Mouse (Mus musculus) spleen, adult 2 months (tissue): Measurements from ENCODE around the gene Dnajc6. TPM values are rescaled to one million over a fixed set of nuclear protein-coding genes. Genes with fewer than 3 reads are reported as not detected.

Experiments
- DNase-seq, 2 experiments: peaks; one replicate each; pipeline versions ENCODE4 v3.0.0 to v3.0.0-alpha.2; 2012 to 2021; ENCODE audit warnings: low spot score in 2 of 2, low read depth in 1 of 2
- H3K27ac ChIP-seq: fragments of 200-500 bp; 2 replicates; pipeline ENCODE4 v1.5.1; 2012; ENCODE audit warnings: low read length, inconsistent platforms; ENCODE audit not compliant: insufficient read depth
- H3K27me3 ChIP-seq: fragments of 200-500 bp; 2 replicates; pipeline ENCODE4 v1.6.1; 2012; ENCODE audit warnings: mild to moderate bottlenecking, moderate library complexity, low read length, inconsistent platforms; ENCODE audit not compliant: control insufficient read depth, insufficient read depth
- H3K36me3 ChIP-seq: fragments of 200-500 bp; 2 replicates; pipeline ENCODE4 v1.6.1; 2012; ENCODE audit warnings: mild to moderate bottlenecking, low read length, inconsistent platforms; ENCODE audit not compliant: control insufficient read depth, insufficient read depth
- H3K4me1 ChIP-seq: fragments of 200-500 bp; 2 replicates; pipeline ENCODE4 v1.6.1; 2011; ENCODE audit warnings: inconsistent platforms; ENCODE audit not compliant: control insufficient read depth, insufficient read depth, insufficient read length
- H3K4me3 ChIP-seq: fragments of 200-500 bp; 2 replicates; pipeline ENCODE4 v1.5.1; 2011; ENCODE audit warnings: mild to moderate bottlenecking, inconsistent platforms; ENCODE audit not compliant: insufficient read depth, insufficient read length; ENCODE audit errors: extremely low read depth
- CTCF ChIP-seq: fragments of 200-500 bp; IDR thresholded peaks from 2 replicates; pipeline ENCODE4 v1.5.1; 2011; ENCODE audit warnings: mild to moderate bottlenecking, inconsistent platforms; ENCODE audit not compliant: insufficient read depth, insufficient read length, insufficient replicate concordance; ENCODE audit errors: extremely low read depth
- POLR2A ChIP-seq: fragments of 200-500 bp; IDR thresholded peaks from 2 replicates; pipeline ENCODE4 v1.6.1; 2011; ENCODE audit warnings: low read depth, low read length, inconsistent platforms
- WGBS: fragments of 180-500 bp; shearing (Covaris S2); methylation state at CpG from one replicate; pipeline ENCODE4 v1.1.7; 2018; 5-methylcytosine and 5-hydroxymethylcytosine counted together
- polyA plus RNA-seq: library from polyadenylated mRNA; depleted of rRNA; stranded (reverse); fragments of >200 nt; gene quantifications from 2 replicates; pipeline ENCODE4 v1.2.3, GENCODE M21; 2012

Dnajc6 gene
- polyA plus RNA-seq, 1 experiment: 1.6 TPM

- no peak overlapping the region for H3K4me3 ChIP-seq
- H3K27me3 ChIP-seq: no peaks in the 10 kb centered on the region
- DNase-seq: no peak
- TF ChIP-seq CTCF: no peak
- TF ChIP-seq POLR2A: no peak
- H3K4me1 ChIP-seq: no peaks in the 10 kb centered on the region
- 90% methylated on average over 5 of the region's 5 CpGs for WGBS
- no peaks in the 10 kb centered on the region for H3K36me3 ChIP-seq
- no peak overlapping the region for H3K27ac ChIP-seq
These were observed 124.8 kb downstream of the Dnajc6 start for GRCm38 (mm10) chr4:101621241-101621640.

GRCm38 (mm10) chr4:101625278-101625677, 128.8 kb downstream of the Dnajc6 start:
- H3K27me3 ChIP-seq: no peaks in the 10 kb centered on the region
- 94% methylated on average over 5 of the region's 5 CpGs for WGBS
- no peak for DNase-seq

GRCm38 (mm10) chr4:101635596-101635995, 139.1 kb downstream of the Dnajc6 start:
- no peak for DNase-seq
- 93% methylated on average over 2 of the region's 2 CpGs for WGBS
- H3K4me3 ChIP-seq: no peak overlapping the region
- no peaks in the 10 kb centered on the region; the same call in 1 of the 2 replicates for H3K4me1 ChIP-seq
- TF ChIP-seq CTCF (no peak), POLR2A (no peak)
- H3K36me3 ChIP-seq: no peaks in the 10 kb centered on the region
- H3K27me3 ChIP-seq: no peaks in the 10 kb centered on the region
- no peak overlapping the region for H3K27ac ChIP-seq

More at GRCm38 (mm10) chr4:101625278-101625677, 128.8 kb downstream of the Dnajc6 start:
- TF ChIP-seq POLR2A (no peak), CTCF (no peak)
- Histone ChIP-seq H3K4me1 (no peaks in the 10 kb centered on the region), H3K27ac (no peak overlapping the region), H3K4me3 (no peak overlapping the region), H3K36me3 (no peaks in the 10 kb centered on the region)

- Histone ChIP-seq H3K27me3 (no peaks in the 10 kb centered on the region), H3K27ac (no peak overlapping the region; the same call in 1 of the 2 replicates), H3K36me3 (no peaks in the 10 kb centered on the region), H3K4me1 (no peaks in the 10 kb centered on the region; the same call in 1 of the 2 replicates), H3K4me3 (no peak overlapping the region)
- no peak for DNase-seq
- WGBS: 75% methylated on average over 1 of the region's 1 CpGs
- no peak for TF ChIP-seq CTCF
- TF ChIP-seq POLR2A: no peak
These were observed 141.0 kb downstream of the Dnajc6 start for GRCm38 (mm10) chr4:101637472-101637871.

- Histone ChIP-seq H3K27ac (no peak overlapping the region), H3K27me3 (no peaks in the 10 kb centered on the region), H3K4me1 (no peaks in the 10 kb centered on the region; the same call in 1 of the 2 replicates), H3K4me3 (no peak overlapping the region), H3K36me3 (no peaks in the 10 kb centered on the region)
- 85% methylated on average over 5 of the region's 5 CpGs for WGBS
- TF ChIP-seq CTCF (no peak), POLR2A (no peak)
- DNase-seq: no peak
These were observed 144.2 kb downstream of the Dnajc6 start for GRCm38 (mm10) chr4:101640631-101641030.

- no peaks in the 10 kb centered on the region for H3K36me3 ChIP-seq
- peaks cover 3% of the 10 kb centered on the region; the same call in 1 of the 2 replicates for H3K4me1 ChIP-seq
- 88% methylated on average over 6 of the region's 6 CpGs for WGBS
- H3K27ac ChIP-seq: no peak overlapping the region
- TF ChIP-seq CTCF: no peak
- TF ChIP-seq POLR2A: no peak
- no peaks in the 10 kb centered on the region for H3K27me3 ChIP-seq
- H3K4me3 ChIP-seq: no peak overlapping the region
- no peak for DNase-seq
These were observed 146.3 kb downstream of the Dnajc6 start for GRCm38 (mm10) chr4:101642708-101643107.

- no peak overlapping the region for H3K4me3 ChIP-seq
- no peaks in the 10 kb centered on the region for H3K36me3 ChIP-seq
- no peaks in the 10 kb centered on the region for H3K27me3 ChIP-seq
- TF ChIP-seq CTCF: no peak
- no peak for TF ChIP-seq POLR2A
- no peak for DNase-seq
- peaks cover 3% of the 10 kb centered on the region; the same call in 1 of the 2 replicates for H3K4me1 ChIP-seq
- no peak overlapping the region for H3K27ac ChIP-seq
- WGBS: 83% methylated on average over 4 of the region's 4 CpGs
These were observed 146.8 kb downstream of the Dnajc6 start for GRCm38 (mm10) chr4:101643216-101643615.
